Mouse (Mus musculus) cerebellum, postnatal 36 days (tissue): ENCODE data around the gene Trim47.
A peak's percentile ranks its signal among the peaks of the same experiment; 100 is the strongest.

ENCODE experiments used
- DNase-seq, 2 experiments: peaks; one replicate each; pipeline ENCODE4 v3.0.0; 2021 to 2022; ENCODE audit warnings: mixed read lengths in 2 of 2

The Trim47 gene

DNA sequence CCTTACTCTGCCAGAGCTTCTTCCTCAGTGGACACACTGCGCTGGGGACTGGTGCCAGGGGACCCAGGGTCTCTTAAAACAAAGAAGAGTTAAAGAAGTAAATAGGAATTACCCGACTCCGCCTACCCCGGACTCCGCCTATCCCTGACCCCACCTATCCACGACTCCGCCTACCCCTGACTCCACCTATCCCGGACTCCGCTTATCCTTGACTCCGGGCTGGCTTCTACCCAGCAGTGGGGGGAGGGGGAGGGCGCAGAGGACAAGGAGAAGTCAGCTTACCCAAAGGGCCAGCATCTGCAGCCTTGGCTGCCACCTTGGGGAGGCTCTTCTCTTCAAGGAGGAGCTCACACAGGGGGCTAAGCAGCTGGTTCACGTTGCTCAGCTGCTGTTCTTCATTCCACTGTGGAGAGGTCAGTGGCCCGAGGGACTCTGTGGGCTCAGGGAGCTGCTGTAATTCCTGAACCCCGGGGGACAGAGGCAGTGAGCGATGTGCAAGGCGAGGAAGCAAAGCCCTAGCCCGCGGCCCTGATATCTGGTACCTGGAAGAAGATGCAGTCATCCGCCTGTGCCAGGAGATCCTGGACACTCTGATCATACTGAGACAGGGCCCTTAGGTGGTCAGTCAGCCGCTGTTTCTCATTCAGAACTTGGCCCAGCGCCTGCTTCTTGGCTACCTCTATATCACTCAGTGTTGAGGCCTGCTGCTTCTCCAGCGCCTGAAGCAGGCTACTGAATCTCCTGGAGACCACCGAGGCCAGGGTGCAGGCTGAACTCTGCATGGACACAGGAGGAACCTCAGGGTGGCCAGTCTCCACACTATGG lies at the start of gene Trim47:
Trim47 (minus strand) TSS at position 55 of the 825 bp plus-strand sequence.
- peak in 1 of 2 experiments; percentile 34 for DNase-seq

DNA sequence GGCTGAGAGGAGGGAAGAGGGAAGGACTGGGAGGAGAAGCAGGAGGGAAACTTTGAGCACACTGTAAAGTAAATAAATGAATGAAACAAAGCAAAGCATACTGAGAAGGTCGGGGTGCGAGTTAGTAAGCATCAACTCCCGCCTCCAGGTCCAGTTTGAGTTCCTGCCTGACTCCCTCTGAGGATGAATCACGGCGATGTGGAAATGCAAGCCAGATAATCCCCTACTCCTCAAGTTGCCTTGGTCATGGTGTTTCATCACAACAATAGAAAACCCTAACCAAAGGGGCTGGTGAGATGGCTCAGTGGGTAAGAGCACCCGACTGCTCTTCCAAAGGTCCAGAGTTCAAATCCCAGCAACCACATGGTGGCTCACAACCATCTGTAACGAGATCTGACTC lies 49.0 kb upstream of the Trim47 start:
- DNase-seq, result no peak

DNA sequence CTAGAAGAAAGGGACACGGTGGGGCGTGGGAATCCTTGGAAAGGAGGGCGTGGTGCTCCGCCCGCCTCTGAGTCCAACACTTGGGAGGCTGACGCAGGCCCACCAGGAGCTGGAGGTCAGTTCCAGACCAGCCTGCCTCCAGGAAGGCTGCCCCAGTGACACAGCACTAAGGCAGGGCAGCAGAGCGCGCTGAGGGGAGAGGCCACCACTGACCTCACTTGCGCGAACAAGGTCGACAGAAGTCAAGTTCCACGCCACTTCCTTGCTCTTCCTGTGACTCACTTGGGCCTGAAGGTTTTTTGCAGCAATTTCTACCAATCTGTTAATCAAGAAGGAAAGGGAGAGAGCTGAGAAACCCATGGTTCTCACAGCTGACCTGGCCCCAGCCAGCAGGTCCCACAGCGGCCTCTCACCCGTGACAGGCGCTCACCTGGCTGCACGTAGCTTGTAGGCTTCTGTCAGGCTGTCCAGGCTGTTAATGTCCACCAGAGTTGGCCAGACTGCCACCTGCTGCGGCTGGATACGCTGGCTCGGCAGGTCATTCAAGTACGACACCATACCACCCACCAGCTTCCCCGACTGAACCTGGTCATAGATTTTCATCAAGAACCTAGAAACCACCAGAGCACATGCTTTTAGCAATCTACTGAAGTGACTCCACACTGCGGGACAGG lies 47.9 kb upstream of the Trim47 start:
- DNase-seq, result no peak

DNA sequence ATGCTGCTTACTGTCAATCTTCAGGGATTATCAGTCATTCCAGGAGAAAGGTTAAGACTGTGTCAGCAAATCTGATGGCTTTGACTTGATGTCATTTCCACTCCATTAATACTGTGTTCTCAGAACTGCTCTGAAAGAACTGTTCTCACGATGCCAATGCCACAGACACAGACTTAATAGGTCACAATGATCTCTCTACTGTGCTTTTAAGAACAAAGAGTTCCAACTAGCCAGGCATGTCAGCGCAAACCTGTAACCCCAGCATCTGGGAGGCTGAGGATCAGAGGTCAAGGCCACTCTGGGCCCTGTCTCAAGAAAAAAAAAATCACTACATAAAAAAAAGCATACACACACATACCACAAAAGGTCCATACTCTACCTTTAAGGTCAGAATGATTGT lies 44.9 kb upstream of the Trim47 start:
- no peak for DNase-seq

DNA sequence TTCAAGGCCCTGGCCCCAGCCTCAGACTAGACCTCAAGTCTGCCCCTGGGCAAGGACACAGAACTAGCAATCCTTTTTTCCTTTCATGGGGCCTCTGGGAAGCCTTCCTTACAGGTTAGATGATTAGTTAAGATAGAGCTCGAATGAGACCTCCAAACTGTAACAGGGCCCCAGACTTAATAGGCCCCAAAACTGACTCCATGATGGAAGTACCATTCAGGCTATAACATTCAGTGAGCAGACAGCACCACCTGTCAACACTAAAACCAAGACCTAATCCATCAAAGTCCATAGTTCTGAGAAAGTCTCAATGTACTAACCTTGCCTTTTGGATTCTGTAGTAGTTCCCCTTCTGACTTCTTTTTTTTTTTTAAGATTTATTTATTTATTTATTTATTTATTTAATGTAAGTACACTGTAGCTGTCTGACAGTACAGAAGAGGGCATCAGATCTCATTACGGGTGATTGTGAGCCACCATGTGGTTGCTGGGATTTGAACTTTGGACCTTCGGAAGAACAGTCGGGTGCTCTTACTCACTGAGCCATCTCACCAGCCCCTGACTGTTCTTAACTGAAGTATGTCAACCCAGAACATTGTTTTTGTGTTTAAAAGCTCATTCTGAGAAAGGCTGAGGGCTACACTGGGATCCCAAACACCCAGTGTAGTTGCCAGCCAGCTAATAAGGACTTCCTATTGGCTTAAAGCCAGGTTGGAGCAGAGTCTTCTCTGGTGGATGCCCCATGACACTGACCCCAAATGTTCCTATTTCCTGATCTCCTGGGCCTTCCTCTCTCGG lies 43.2 kb upstream of the Trim47 start:
- DNase-seq, result no peak

DNA sequence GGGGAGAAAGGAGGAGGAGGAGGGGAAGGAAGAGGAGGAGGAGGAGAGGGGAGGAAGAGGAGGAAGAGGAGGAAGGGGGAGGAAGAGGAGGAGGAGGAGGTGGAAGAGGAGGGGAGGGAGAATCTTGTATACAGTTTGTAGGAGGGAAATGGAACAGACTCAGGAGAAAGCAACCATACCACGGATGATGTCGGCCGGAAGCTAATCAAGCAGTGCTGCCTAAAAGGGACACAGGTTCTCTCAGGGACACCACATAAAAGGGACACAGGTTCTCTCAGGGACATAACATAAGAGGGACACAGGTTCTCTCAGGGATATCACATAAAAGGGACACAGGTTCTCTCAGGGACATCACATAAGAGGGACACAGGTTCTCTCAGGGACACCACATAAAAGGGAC lies 42.2 kb upstream of the Trim47 start:
- no peak for DNase-seq

DNA sequence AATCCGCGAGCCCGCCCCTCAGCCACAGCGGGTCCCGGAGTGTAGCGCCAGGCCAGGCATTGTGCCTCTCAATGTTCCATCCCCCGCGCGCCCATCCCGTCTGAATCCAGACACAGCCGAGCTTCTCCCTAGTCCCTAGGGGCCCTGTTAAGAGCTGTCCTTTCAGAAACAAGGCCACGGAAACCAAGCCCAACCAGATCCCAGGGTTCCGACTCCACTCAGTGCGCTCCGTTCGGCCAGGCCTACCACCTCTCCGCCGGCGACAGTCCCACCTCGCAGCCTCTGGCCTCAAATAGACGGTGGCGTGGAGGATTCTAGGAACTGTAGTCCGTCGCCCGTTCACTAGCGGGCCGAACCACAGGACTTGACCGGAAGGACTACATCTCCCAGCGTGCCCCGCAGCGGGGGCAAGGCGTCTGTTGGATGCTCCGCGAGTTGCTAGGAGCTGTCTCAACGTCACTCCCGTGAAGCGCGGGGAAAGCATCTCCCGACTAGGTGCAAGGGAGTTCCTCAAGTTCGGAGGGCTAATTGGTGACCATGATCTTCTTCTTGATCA lies 41.0 kb upstream of the Trim47 start, which contains the start of gene Fbf1:
Fbf1 (minus strand) TSS at position 283 of the 556 bp plus-strand sequence.
- DNase-seq, result peak; percentile 96 to 97

DNA sequence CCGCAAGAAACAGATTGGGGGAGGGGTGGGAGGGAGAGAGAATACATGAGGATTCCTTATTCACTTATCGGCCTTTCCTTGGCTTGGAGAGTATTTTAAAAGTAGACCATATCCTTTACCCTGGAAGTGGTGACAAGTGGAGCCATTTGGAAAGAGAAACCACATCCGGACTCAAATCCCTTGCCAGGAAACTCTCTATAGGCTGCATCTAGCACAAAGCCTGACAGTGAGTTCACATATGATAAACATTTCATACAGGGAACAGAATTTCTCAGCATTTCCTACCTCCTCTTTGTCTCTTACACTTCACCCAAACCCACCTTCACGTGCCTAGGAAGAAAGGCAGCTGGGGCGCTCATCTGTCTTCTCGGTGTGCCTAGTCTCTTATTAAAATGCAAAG lies 40.2 kb upstream of the Trim47 start:
- no peak for DNase-seq

DNA sequence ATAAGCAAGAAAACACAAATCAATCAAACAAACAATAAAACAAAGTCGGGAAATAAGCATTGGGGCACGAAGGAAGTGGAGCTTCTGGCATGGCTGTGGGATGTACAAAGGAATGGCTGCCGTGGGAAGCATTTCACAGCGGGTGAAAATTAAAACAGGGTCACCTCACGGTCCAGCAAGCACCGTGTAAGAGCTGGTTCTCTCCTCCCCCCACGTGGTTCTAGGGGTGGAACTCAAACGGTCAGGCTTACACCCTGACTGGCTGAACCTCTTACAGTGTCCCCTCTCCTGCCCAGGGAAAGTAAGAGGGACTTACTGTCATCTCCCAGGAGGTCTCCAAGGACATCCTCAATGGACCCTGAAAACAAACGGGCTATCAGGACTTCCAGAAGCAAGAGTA lies 36.0 kb upstream of the Trim47 start:
- DNase-seq, result no peak

DNA sequence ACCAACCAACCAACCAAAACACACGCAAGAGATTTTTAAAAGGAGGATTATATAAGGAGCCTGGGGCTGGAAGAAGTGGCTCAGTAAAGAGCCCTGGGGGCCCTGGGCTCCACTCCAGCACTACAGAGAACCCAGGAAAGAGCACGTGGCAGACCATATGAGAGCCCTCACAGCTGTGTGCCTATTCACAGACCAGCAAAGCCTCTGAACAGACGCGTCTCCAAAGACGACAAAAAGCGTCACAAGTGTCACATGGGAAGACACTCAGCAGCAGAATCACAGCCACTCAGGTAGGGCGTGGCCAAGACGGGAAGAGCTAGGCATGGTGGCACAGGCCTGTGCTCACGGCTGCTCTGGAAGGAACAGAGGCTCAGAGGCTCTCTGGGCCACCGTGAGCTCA lies 35.1 kb upstream of the Trim47 start:
- DNase-seq, result peak in 1 of 2 experiments; percentile 25

DNA sequence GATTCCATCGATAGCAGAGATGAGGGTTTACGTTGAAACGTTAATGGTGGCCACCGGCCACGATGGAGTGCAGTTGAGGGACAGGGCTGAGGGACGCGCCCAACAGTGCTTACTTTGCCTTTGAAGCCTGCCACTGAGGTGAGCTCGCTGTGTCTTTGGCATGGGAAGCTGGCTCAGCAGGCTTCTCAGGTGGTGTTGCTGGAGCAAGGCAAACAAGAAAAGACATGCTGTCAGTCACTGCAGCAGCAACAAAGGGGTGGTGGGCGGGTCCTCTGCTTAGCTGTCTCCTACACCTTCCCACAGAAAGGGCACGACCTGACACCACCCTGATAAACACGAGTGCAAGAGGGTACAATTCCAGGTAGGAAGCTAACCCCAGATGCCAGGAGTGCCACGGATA lies 34.3 kb upstream of the Trim47 start:
- no peak for DNase-seq

DNA sequence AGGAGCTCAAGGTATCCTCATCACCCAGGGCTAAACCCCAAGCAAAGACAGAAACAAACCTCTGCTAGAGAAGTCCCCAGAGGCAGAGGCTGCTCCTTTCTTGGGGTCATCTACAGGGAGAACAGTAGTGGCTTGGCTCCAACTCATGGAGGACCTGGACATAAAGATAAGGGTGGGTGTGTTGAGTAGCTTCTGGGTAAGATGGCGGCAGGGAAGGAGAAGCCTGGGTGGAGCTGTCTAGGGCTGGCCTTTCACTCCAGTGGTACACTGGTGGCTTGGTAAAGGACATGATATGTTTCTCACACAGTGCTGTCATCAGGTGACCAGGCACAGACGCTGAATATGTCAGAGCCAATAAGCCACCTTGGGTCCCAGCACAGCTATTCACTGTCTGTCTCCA lies 23.9 kb upstream of the Trim47 start:
- DNase-seq, result no peak

DNA sequence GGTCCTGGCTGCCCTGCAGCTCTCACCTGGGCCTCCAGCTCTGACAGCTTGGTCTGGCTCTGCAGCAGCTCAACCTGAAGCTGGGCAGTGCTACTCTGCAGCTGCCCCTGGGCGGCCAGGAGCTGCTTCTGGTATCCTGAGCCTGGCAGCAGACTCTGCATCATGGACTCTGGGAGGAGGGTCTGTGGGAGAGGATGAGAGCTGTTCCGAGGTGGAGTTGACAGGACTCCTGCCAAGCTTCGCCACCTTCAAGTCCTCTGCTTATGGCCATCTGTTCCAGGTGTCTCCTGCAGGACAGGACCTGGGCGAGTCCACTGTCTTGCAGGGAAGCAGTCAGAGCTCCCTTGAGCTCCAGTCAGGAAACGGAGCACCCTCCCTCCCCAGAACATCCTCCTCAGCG lies 22.3 kb upstream of the Trim47 start:
- DNase-seq, result peak; percentile 43 to 53

DNA sequence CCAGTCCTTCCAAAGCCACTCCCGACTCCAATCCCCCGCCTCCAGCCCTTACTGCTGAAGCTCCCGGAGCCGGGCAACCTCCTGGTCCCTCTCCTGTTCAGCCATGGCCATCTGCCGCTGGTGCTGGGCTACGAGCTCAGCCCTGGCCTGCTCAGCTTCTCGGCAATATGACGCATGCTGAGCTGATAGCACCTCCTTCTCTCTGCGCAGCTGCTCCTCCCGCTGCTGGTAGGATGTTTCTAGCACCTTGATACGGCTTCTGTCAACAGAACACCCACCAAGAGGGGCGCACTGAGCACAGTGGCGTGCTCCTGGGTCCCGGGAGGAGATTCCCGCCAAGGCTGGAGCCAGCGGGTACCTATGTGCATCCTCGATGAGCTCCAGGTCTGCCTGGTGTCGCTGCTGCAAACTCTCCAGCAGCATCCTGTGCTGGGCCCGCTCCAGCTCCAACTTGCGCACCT lies 21.8 kb upstream of the Trim47 start:
- DNase-seq, result peak; percentile 67 to 73

DNA sequence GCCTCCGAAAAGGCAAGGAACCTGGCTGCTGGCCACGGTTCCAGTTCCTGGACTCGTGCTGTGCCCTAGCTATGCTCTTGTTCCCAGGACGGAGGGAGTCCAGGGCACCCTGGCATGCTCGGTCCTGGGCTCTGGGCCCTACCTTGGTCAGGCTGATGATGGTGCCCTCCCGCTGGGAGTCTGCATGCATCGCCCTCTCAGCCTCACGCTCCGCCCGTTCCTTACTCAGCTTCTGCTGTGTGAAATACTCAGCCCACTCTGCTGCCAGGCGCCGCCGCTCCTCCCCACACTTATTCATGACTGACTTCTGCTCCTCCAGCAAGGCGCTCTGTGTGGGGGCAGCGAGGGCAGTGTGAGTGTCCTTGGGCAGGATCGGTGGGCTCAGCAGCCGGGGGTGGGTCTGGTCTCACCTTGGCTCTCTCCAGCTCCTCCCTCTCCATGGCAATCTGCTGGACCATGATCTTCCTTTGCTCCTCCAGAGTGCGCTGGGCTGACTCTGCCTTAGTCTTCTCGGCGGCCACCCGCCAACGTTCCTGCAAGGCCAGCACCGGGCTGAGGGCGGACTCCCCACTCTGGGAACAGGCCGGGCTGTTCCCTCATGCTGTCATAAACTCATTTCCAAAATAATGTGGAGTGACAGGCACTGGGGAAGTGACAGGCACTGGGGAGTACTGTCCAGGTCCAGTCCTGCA lies 19.4 kb upstream of the Trim47 start:
- peak; percentile 59 to 64 for DNase-seq

DNA sequence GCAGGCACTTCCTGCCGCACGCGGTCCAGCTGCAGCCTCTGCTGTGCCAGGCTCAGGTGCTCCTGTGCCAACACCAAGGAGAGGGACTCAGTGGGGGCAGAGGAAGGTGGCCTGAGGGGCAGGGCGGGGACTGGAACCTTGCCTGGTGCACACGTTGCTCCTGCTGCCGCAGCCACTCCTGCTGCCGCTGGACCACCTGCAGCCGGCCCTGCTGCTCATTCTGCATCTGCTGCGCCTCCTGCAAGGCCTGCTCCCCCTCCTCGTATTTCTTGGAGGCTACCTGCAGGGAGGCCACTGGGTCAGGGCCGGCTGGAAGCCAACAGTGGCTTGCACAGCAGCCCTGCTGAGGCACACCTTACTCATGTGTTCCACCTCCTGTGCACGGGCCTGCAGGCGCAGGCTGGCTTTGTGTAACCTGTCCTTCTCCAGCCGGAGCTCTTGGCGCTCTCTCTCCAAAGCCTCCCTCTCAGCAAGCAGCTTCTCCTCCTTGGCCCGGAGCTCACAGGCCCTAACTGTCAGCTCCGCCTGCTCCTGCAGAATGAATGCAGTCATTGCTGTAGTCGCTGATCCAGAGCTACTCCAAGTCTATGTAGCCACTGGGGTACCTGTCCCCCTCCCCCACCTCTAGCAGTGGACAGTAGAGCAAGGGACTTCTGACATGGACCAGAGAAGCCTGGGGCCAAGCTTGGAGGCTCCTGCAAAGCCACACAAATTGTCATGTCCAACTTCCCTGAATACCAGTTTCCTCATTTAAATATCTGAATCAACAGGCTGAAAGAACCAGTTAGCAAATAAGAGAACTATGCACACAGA lies 18.7 kb upstream of the Trim47 start:
- DNase-seq, result peak; percentile 60 to 62

DNA sequence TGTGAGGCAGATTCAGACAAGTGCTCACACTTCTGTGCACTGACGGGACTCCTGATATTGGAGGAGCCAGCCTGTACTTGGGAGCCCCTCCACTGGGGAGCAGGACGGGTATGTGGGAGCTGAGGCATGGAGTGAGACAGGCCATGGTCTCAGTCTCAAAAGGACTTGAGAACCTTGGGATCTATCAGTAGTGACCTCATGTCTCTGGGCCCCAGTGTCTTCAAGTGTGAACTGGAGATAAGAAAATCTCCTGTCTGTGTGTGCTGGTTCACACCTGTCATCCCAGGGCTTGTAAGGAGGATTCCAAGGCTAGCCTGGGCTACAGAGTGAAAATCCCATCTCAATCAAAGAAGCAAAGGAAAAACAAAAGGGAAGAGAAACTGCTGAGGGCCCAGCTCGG lies 16.5 kb upstream of the Trim47 start:
- no peak for DNase-seq

DNA sequence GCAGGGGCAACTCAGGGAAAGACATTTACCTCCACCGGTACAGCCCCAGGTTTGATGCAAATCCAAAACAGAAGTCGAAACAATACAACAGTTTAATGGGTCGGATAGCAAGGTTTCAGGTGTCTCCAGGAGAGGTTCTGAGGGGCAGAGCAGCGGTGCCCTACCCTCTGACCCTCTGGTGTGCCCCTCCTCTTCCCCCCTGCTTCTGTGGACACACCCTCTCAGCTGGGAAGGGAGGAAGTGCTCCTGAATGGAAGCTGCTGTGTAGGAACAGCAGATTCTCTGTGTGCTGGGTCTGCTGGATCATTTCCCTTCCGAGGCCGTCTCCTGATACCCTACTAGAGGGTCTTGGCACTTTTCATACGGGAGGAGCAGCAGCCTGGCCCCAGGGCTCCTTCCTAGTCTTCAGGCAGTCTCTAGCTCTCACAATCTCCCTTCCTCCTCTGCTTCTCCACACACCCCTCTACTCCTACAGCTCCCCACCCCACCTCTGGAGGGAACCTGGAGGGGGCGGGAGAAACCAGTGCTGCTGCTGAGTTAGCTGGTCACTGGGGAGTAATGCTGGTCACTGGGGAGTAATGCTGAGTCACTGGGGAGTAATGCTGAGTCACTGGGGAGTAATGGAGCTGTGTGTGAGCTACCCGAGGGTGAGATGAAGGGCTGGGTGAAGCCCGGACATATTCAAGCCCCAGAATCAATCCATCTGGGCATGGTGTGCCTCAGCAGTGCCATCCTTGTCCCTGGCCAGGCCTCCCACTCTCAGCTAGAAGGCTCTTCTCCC lies 15.4 kb upstream of the Trim47 start:
- no peak for DNase-seq

DNA sequence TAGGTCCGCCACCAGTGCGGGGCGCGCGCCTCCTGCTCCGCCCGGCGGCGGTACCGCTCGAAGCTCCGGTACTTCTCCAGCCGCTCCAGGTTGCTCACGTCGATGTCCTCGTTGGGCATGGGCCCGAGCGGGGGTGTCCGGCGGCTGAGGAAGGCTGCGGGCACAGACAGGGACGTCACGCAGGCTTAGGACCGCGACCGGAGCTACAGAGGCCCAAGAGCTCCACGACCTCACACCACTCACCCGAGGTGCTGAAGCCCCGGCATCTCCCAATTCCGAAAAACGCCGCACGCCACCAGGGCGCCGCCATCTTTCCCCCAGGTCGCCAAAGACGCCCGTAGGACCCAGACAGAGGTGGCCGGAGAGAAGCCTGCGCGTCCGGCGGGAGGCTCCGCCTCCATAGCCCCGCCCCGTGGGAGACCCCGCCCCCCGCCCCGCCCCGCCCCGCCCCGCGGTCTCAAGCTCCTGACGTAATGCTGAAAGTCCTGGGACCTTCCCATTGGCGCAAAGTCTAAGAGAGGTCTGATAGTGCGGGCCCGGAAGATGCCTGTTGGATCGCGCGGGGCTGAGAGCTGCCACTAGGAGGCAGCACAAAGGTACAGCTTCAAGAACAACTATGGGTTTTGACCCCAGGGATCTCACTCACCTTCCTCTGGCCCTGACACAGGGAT lies 11.6 kb upstream of the Trim47 start, which contains the start of gene Mrpl38:
Mrpl38 (minus strand) TSS at position 401 of the 671 bp plus-strand sequence.
- peak; percentile 84 to 85 for DNase-seq

DNA sequence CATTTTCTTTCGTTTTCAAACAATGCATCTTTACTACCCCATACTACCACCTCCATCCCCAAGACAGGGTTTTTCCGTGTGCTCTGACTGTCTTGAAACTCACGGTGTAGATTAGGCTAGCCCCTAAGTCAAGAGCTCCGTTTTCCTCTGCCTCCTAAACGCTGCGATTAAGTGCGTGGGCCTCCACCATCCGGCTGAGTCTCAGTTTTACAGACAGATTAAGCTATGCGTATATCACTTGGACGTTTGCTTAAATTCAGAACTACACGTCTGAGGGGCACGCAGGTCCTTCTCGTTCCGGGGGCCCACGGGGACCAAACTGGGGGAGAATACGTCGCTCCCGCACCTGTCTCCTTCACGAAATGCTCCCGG lies 11.1 kb upstream of the Trim47 start:
- DNase-seq, result no peak
